Mouse (Mus musculus) limb, embryonic 14.5 days (tissue): ENCODE results near the gene Cdh22. TPM values are rescaled to one million over a fixed set of nuclear protein-coding genes. Genes with fewer than 3 reads are reported as not detected.

Experiments
- ATAC-seq: fragments of 200-750 bp; cut with Nextera tagmentation; 2 replicates; pipeline ENCODE4 v1.8.0; 2017; ENCODE audit warnings: low read depth, moderate number of reproducible peaks, moderate TSS enrichment; ENCODE audit not compliant: low FRiP score
- DNase-seq: peaks from one replicate; pipeline ENCODE4 v3.0.0-alpha.2; 2015; ENCODE audit warnings: low spot score
- H3K27ac ChIP-seq: fragments of 300-500 bp; sonication (generic); replicated peaks from 2 replicates; pipeline ENCODE4 v1.5.1; 2014; ENCODE audit warnings: low read depth, mild to moderate bottlenecking, low read length, moderate library complexity, mixed read lengths
- H3K27me3 ChIP-seq: fragments of 300-500 bp; sonication (generic); 2 replicates; pipeline ENCODE4 v1.6.1; 2014; ENCODE audit warnings: low read length, mixed read lengths; ENCODE audit not compliant: control insufficient read depth, insufficient read depth
- H3K36me3 ChIP-seq: fragments of 300-500 bp; sonication (generic); 2 replicates; pipeline ENCODE4 v1.6.1; 2014; ENCODE audit warnings: mild to moderate bottlenecking, low read length, moderate library complexity, mixed read lengths; ENCODE audit not compliant: control insufficient read depth, insufficient read depth
- H3K4me1 ChIP-seq: fragments of 300-500 bp; sonication (generic); 2 replicates; pipeline ENCODE4 v1.6.1; 2014; ENCODE audit warnings: antibody characterized with exemption, low read length, mixed read lengths; ENCODE audit not compliant: control insufficient read depth, insufficient read depth
- H3K4me2 ChIP-seq: fragments of 300-500 bp; sonication (generic); replicated peaks from 2 replicates; pipeline ENCODE4 v1.6.1; 2014; ENCODE audit warnings: low read depth, mild to moderate bottlenecking, low read length, moderate library complexity; ENCODE audit not compliant: severe bottlenecking
- H3K4me3 ChIP-seq: fragments of 300-500 bp; sonication (generic); replicated peaks from 2 replicates; pipeline ENCODE4 v1.5.1; 2014; ENCODE audit warnings: low read length
- H3K9ac ChIP-seq: fragments of 300-500 bp; sonication (generic); 2 replicates; pipeline ENCODE4 v1.6.1; 2014; ENCODE audit warnings: mild to moderate bottlenecking, low read depth, low read length, moderate library complexity; ENCODE audit not compliant: severe bottlenecking
- H3K9me3 ChIP-seq: fragments of 300-500 bp; sonication (generic); 2 replicates; pipeline ENCODE4 v1.6.1; 2016; ENCODE audit warnings: low read length; ENCODE audit not compliant: control insufficient read depth
- POLR2A ChIP-seq: fragments of 200-500 bp; IDR thresholded peaks from 2 replicates; pipeline ENCODE4 v1.8.0; 2012; ENCODE audit warnings: inconsistent platforms, mild to moderate bottlenecking, moderate library complexity, borderline replicate concordance; ENCODE audit not compliant: insufficient read depth, insufficient read length; ENCODE audit errors: extremely low read depth
- WGBS: fragments of 180-500 bp; shearing (Covaris S2); extraction: QIAGEN DNeasy Blood & Tissue Kit; methylation state at CpG from one replicate; pipeline ENCODE4 v1.1.7; 2014; 5-methylcytosine and 5-hydroxymethylcytosine counted together
- polyA plus RNA-seq, 2 experiments: library from polyadenylated mRNA; depleted of rRNA in 1 of 2; stranded (reverse) in 1 of 2; unstranded in 1 of 2; fragments of >200 nt; fragmentation: Nextera tagmentation in 1 of 2; extraction: Ambion mirVana in 1 of 2; gene quantifications; 2 replicates each; pipeline versions ENCODE4 v1.2.1 to v1.2.3; 2012 to 2014

The Cdh22 gene
- polyA plus RNA-seq, 2 experiments, result 0.30 to 0.40 TPM

DNA sequence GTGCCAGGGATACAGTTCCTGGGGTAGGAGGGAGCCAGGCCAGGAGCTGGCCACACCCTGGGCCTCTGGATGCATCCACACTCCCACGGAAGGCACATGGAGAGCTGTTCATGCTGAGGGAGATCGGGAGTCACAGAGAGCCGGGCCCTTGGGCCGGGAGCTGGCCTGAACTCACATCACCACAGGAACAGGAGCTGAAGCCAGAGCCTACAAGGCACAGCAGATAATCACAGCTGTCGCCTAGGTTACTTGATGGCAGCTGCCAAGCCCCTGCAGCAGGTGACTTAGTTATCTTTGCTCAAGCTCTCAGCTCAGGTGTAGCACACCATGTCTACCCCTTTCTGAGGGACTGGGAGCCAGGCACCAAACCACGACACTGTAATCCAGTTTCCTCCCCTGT, 23.7 kb upstream of the Cdh22 start:
- 69% methylated on average over 6 of the region's 6 CpGs for WGBS
- no peak overlapping the region for H3K4me2 ChIP-seq
- DNase-seq (no peak), ATAC-seq (no peak)
- H3K9ac ChIP-seq, result no peak overlapping the region
- no peak for TF ChIP-seq POLR2A
- no peaks in the 10 kb centered on the region for H3K36me3 ChIP-seq
- H3K4me1 ChIP-seq, result no peaks in the 10 kb centered on the region
- no peak overlapping the region for H3K4me3 ChIP-seq
- peaks cover 13% of the 10 kb centered on the region; the same call in 1 of the 2 replicates for H3K27me3 ChIP-seq
- H3K9me3 ChIP-seq, result no peaks in the 10 kb centered on the region
- no peak overlapping the region for H3K27ac ChIP-seq

DNA sequence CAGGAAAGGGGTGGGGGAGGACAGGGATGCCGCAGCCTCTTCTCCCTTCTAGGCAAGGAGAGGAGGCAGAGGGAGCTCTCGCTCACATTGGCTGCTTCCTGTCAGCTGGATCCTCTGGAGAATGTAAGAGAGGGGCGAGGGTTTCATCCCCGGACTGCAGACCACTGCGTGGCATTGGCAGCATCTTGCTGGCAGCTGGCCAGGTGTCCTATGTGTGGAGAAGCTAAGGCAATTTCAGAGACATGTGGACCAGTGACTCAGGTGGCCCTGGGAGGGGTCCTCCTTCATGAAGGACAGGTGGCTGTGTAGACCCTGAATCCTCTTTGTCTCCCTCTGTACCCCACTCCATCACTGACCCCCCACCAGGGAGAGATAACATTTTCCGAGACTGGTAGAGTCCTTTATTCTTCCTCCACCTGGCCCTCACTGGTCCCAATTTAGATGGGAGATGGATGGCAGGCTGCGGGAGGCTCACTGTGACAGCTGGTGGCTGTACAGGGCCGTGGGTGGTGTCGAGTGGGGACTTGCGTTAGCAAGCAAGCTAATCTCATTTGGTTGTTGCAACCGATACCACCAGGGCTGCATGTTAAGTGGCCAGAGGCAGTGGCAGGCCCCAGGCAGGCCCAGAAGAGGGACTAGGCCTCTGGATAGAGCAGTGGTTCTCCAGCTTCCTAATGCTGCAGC, 22.6 kb upstream of the Cdh22 start:
- no peaks in the 10 kb centered on the region for H3K9me3 ChIP-seq
- H3K9ac ChIP-seq, result no peak overlapping the region
- no peak overlapping the region for H3K4me3 ChIP-seq
- no peaks in the 10 kb centered on the region for H3K36me3 ChIP-seq
- WGBS, result 54% methylated on average over 11 of the region's 11 CpGs
- H3K27me3 ChIP-seq, result peaks cover 15% of the 10 kb centered on the region; the same call in 1 of the 2 replicates
- no peak overlapping the region for H3K27ac ChIP-seq
- no peak for TF ChIP-seq POLR2A
- DNase-seq (no peak), ATAC-seq (no peak)
- H3K4me2 ChIP-seq, result no peak overlapping the region
- no peaks in the 10 kb centered on the region for H3K4me1 ChIP-seq

DNA sequence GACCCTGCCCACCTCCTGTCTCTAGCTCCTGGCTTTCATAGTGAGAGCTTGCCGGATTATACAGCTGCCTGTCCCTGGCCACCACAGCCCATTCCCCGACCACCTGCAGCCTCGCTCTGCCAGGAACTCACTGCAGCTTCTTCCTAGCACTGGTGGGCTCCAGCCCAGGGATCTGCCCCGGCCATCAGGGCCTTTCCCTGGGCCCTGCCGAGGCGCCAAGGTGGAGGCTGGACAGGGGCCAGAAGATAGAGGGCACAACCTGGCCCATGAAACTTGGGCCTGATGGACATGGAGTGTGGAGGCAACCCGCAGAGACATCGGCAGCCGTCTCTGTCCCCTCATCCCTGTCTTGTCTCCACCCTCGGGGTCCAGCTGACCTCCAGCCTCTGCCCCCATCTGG, 21.6 kb upstream of the Cdh22 start:
- H3K4me3 ChIP-seq, result no peak overlapping the region
- no peak for TF ChIP-seq POLR2A
- WGBS, result 60% methylated on average over 10 of the region's 10 CpGs
- ATAC-seq (no peak), DNase-seq (no peak)
- no peaks in the 10 kb centered on the region for H3K36me3 ChIP-seq
- no peak overlapping the region for H3K9ac ChIP-seq
- H3K4me1 ChIP-seq, result no peaks in the 10 kb centered on the region
- no peak overlapping the region for H3K4me2 ChIP-seq
- peaks cover 15% of the 10 kb centered on the region; the same call in 1 of the 2 replicates for H3K27me3 ChIP-seq
- H3K27ac ChIP-seq, result no peak overlapping the region
- no peaks in the 10 kb centered on the region for H3K9me3 ChIP-seq

DNA sequence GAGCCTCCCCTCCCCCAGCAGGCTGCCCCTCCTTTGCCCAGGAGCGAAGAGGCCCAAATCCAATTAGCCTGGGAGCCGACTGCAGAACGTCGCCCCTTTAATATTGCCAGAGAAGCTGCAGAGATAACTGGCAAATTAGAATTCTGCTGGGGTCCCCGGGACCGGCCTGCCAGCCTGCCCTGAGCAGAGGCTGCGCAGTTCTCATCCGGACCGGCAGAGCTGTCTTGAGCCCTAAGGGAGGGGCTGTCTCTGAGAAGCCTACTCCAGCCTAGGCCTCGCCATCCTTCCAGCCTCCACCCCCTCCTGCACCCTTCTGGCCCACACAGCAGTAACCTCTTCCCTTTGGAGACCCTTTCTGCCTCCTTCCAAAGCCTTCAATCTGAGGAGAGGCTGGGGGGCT, 19.2 kb upstream of the Cdh22 start:
- no peaks in the 10 kb centered on the region for H3K4me1 ChIP-seq
- H3K27me3 ChIP-seq, result peaks cover 15% of the 10 kb centered on the region; the same call in 1 of the 2 replicates
- no peaks in the 10 kb centered on the region for H3K9me3 ChIP-seq
- DNase-seq (no peak), ATAC-seq (no peak)
- H3K4me3 ChIP-seq, result no peak overlapping the region
- no peak overlapping the region for H3K9ac ChIP-seq
- TF ChIP-seq POLR2A, result no peak
- H3K36me3 ChIP-seq, result no peaks in the 10 kb centered on the region
- WGBS, result 8% methylated on average over 10 of the region's 10 CpGs
- no peak overlapping the region for H3K4me2 ChIP-seq
- no peak overlapping the region for H3K27ac ChIP-seq

DNA sequence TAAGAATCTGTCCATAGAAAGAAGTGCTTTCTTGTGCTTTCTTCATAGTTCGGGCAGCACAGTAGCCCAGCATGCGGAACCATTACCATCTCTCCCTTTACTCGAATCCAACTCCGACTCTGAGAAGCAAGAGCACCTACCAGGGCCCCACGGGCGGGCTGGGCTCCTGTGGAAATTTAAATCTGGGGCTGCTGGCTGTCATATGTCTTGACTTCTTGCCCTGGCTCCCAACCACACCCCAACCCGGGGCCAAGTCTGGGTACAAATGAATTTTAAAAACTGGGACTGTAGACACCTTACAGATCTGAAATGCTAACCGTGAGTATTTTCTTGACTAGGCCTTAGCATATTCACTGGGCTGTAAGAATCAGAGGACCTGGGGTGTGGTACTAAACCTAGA, 18.6 kb upstream of the Cdh22 start:
- no peak for TF ChIP-seq POLR2A
- no peak overlapping the region for H3K9ac ChIP-seq
- WGBS, result 73% methylated on average over 8 of the region's 8 CpGs
- H3K9me3 ChIP-seq, result no peaks in the 10 kb centered on the region
- no peak overlapping the region for H3K27ac ChIP-seq
- no peak for ATAC-seq
- H3K27me3 ChIP-seq, result peaks cover 15% of the 10 kb centered on the region; the same call in 1 of the 2 replicates
- H3K4me3 ChIP-seq, result no peak overlapping the region
- DNase-seq, result no peak
- no peaks in the 10 kb centered on the region for H3K36me3 ChIP-seq
- H3K4me1 ChIP-seq, result no peaks in the 10 kb centered on the region
- no peak overlapping the region for H3K4me2 ChIP-seq
